10 mouse cellular contexts compared by ENCODE assay signal in genomic region chr2:132497412-132498135, GRCm38 (mm10).
DNase-seq lines count a peak whose midpoint lies in the region; ATAC-seq lines count a peak whose summit lies in the region.
"Had no signal": no experiment of that assay in that cellular context is flagged by ENCODE, and none has a peak within 500 bp of the region (broad histone marks: within the 10 kb centered on the region; RNA-seq: fewer than 3 reads in every experiment).

No protein-coding gene starts in this region.

- H3K4me2 ChIP-seq in hindbrain, embryonic 12.5 days (replicated peaks), result no peak overlapping the region
- H3K4me2 ChIP-seq in hindbrain, embryonic 11.5 days (replicated peaks; ENCODE audit: low read depth, low read length), result no peak overlapping the region
- H3K4me2 ChIP-seq in hindbrain, embryonic 15.5 days, result no peak overlapping the region
- H3K4me2 ChIP-seq: embryonic facial prominence, embryonic 12.5 days; midbrain, embryonic 12.5 days had no signal

- WGBS in hindbrain, embryonic 12.5 days, result 86% methylated on average over 7 of the region's 7 CpGs
- WGBS in hindbrain, embryonic 11.5 days, result 92% methylated on average over 7 of the region's 7 CpGs
- 84% methylated on average over 7 of the region's 7 CpGs for WGBS in hindbrain, embryonic 15.5 days

- 0 out of 2 replicates have a peak, but pooled peaks have one; percentile 16 for ATAC-seq in hindbrain, embryonic 12.5 days (ENCODE audit: low FRiP score)
- no peak; the same call in 1 of the 2 replicates for ATAC-seq in hindbrain, embryonic 11.5 days (ENCODE audit: low FRiP score)
- peak; percentile 74 for ATAC-seq in hindbrain, embryonic 15.5 days (ENCODE audit: low FRiP score, low read depth)
- no peak for ATAC-seq in monocyte, adult 5-6 weeks (replicated peaks; ENCODE audit: insufficient number of reproducible peaks, low FRiP score, low TSS enrichment, poor library complexity, severe bottlenecking)

- intact Hi-C loops in left cerebral cortex, postnatal 4 days (cut with DNase I), result loop anchor here (5.0 kb wide), 1 partner anchor 110 kb away; the partner anchor contains the start of gene Prokr2

- H3K36me3 ChIP-seq in hindbrain, embryonic 12.5 days, result no peaks in the 10 kb centered on the region
- no peaks in the 10 kb centered on the region for H3K36me3 ChIP-seq in hindbrain, embryonic 11.5 days (ENCODE audit: control insufficient read depth, insufficient read depth, low read length)
- no peaks in the 10 kb centered on the region for H3K36me3 ChIP-seq in hindbrain, embryonic 15.5 days
- H3K36me3 ChIP-seq: embryonic facial prominence, embryonic 12.5 days; midbrain, embryonic 12.5 days had no signal

- H3K9me3 ChIP-seq in hindbrain, embryonic 12.5 days (replicated peaks), result no peaks in the 10 kb centered on the region
- H3K9me3 ChIP-seq in hindbrain, embryonic 11.5 days (ENCODE audit: control insufficient read depth, low read length), result no peaks in the 10 kb centered on the region
- no peaks in the 10 kb centered on the region for H3K9me3 ChIP-seq in hindbrain, embryonic 15.5 days
- H3K9me3 ChIP-seq: embryonic facial prominence, embryonic 12.5 days; midbrain, embryonic 12.5 days had no signal

- DNase-seq in hindbrain, embryonic 11.5 days (ENCODE audit: low spot score), result no peak
- peak; percentile 82 for DNase-seq in 3T3-L1 (ENCODE audit: low read depth, low spot score)
- peak; percentile 51 for DNase-seq in MEL-GATA-1-ER (ENCODE audit: extremely low read depth, low read depth)
- DNase-seq in layer of hippocampus, postnatal 25 days (ENCODE audit: extremely low spot score in 1 of 2, low spot score in 1 of 2), result no peak
- DNase-seq in left cerebral cortex, postnatal 4 days, result no peak

- H3K9ac ChIP-seq in hindbrain, embryonic 12.5 days, result no peak overlapping the region
- no peak overlapping the region for H3K9ac ChIP-seq in hindbrain, embryonic 11.5 days (ENCODE audit: low read depth, low read length)
- H3K9ac ChIP-seq in hindbrain, embryonic 15.5 days, result no peak overlapping the region
- H3K9ac ChIP-seq: embryonic facial prominence, embryonic 12.5 days; midbrain, embryonic 12.5 days had no signal

- no peak overlapping the region for H3K27ac ChIP-seq in hindbrain, embryonic 12.5 days
- H3K27ac ChIP-seq in hindbrain, embryonic 11.5 days (ENCODE audit: low read depth, low read length), result no peak overlapping the region
- no peak overlapping the region for H3K27ac ChIP-seq in hindbrain, embryonic 15.5 days (replicated peaks)
- H3K27ac ChIP-seq: embryonic facial prominence, embryonic 12.5 days; midbrain, embryonic 12.5 days had no signal

- no peak overlapping the region for H3K4me3 ChIP-seq in hindbrain, embryonic 12.5 days
- H3K4me3 ChIP-seq in hindbrain, embryonic 11.5 days (ENCODE audit: low read depth, low read length), result no peak overlapping the region
- no peak overlapping the region for H3K4me3 ChIP-seq in hindbrain, embryonic 15.5 days
- H3K4me3 ChIP-seq: embryonic facial prominence, embryonic 12.5 days; midbrain, embryonic 12.5 days had no signal

- H3K4me1 ChIP-seq in hindbrain, embryonic 12.5 days, result no peaks in the 10 kb centered on the region
- H3K4me1 ChIP-seq in hindbrain, embryonic 11.5 days (replicated peaks; ENCODE audit: control insufficient read depth, insufficient read depth, low read length), result no peaks in the 10 kb centered on the region
- H3K4me1 ChIP-seq in hindbrain, embryonic 15.5 days (replicated peaks), result no peaks in the 10 kb centered on the region
- H3K4me1 ChIP-seq: embryonic facial prominence, embryonic 12.5 days; midbrain, embryonic 12.5 days had no signal

- H3K27me3 ChIP-seq in hindbrain, embryonic 12.5 days, result no peaks in the 10 kb centered on the region
- no peaks in the 10 kb centered on the region for H3K27me3 ChIP-seq in hindbrain, embryonic 11.5 days (ENCODE audit: control insufficient read depth, insufficient read depth, low read length)
- H3K27me3 ChIP-seq in hindbrain, embryonic 15.5 days, result no peaks in the 10 kb centered on the region
- H3K27me3 ChIP-seq: embryonic facial prominence, embryonic 12.5 days; midbrain, embryonic 12.5 days had no signal

Comparison
In these comparisons a context has a peak if more than half of its experiments do, and no peak if none do; other contexts are left out.
1. ATAC-seq: peak in hindbrain, embryonic 12.5 days (single experiment) and hindbrain, embryonic 15.5 days (single experiment); none in hindbrain, embryonic 11.5 days (single experiment) and monocyte, adult 5-6 weeks (single experiment).
2. DNase-seq: peak in 3T3-L1 (single experiment) and MEL-GATA-1-ER (single experiment); none in hindbrain, embryonic 11.5 days (single experiment), layer of hippocampus, postnatal 25 days (0 of 2) and left cerebral cortex, postnatal 4 days (single experiment).